In genomic region chr15:78428391-78429138, GRCm38 (mm10) we compare ENCODE assay signal across 8 mouse cellular contexts. TPM values are rescaled to one million over a fixed set of nuclear protein-coding genes. Genes with fewer than 3 reads are reported as not detected.
DNase-seq lines count a peak whose midpoint lies in the region; ATAC-seq lines count a peak whose summit lies in the region.

Gene Kctd17, plus strand, starts transcription at chr15:78428564.

- peak within 1 kb of the TSS; percentile 77 for H3K4me2 ChIP-seq in hindbrain, embryonic 11.5 days (replicated peaks; ENCODE audit: low read depth, low read length)
- peak within 1 kb of the TSS; percentile 88 for H3K4me2 ChIP-seq in lung, embryonic 15.5 days

- H3K27me3 ChIP-seq in hindbrain, embryonic 11.5 days (ENCODE audit: control insufficient read depth, insufficient read depth, low read length), result no peaks in the 10 kb centered on the region
- H3K27me3 ChIP-seq in lung, embryonic 15.5 days, result peaks cover 6% of the 10 kb centered on the region; the same call in 1 of the 2 replicates

- WGBS in hindbrain, embryonic 11.5 days, result under 1% methylated on average over 44 of the region's 52 CpGs
- WGBS in lung, embryonic 15.5 days, result under 1% methylated on average over 45 of the region's 52 CpGs

- H3K4me3 ChIP-seq in hindbrain, embryonic 11.5 days (ENCODE audit: low read depth, low read length), result peak within 1 kb of the TSS; percentile 87
- peak within 1 kb of the TSS; percentile 74 for H3K4me3 ChIP-seq in lung, embryonic 15.5 days

- H3K4me1 ChIP-seq in hindbrain, embryonic 11.5 days (replicated peaks; ENCODE audit: control insufficient read depth, insufficient read depth, low read length), result peaks cover 6% of the 10 kb centered on the region
- H3K4me1 ChIP-seq in lung, embryonic 15.5 days, result peaks cover 27% of the 10 kb centered on the region

- peak; percentile 90 for ATAC-seq in hindbrain, embryonic 11.5 days (ENCODE audit: low FRiP score)
- ATAC-seq in lung, embryonic 15.5 days (ENCODE audit: borderline replicate concordance, extremely low read depth, low FRiP score, low TSS enrichment), result peak; percentile 90

- peak; percentile 86 for DNase-seq in R1 (ENCODE audit: low read depth, low spot score)
- DNase-seq in cerebellum, adult 9-10 months, result peak; percentile 79
- DNase-seq in frontal cortex, postnatal 25 days (ENCODE audit: low spot score in 2 of 2), result peak; percentile 52 to 66
- peak; percentile 87 for DNase-seq in hindbrain, embryonic 11.5 days (ENCODE audit: low spot score)
- DNase-seq in layer of hippocampus, postnatal 10 days (ENCODE audit: low spot score in 2 of 2), result peak; percentile 74 to 82
- DNase-seq in ovary, postnatal 10 days (ENCODE audit: low spot score), result peak; percentile 55
- peak; percentile 74 to 80 for DNase-seq in urinary bladder, postnatal 4 days (ENCODE audit: low spot score in 2 of 2)

- no peaks in the 10 kb centered on the region for H3K36me3 ChIP-seq in hindbrain, embryonic 11.5 days (ENCODE audit: control insufficient read depth, insufficient read depth, low read length)
- H3K36me3 ChIP-seq in lung, embryonic 15.5 days, result no peaks in the 10 kb centered on the region

- H3K9me3 ChIP-seq in hindbrain, embryonic 11.5 days (ENCODE audit: control insufficient read depth, low read length), result no peaks in the 10 kb centered on the region
- no peaks in the 10 kb centered on the region for H3K9me3 ChIP-seq in lung, embryonic 15.5 days

- peak within 1 kb of the TSS; percentile 91 for H3K9ac ChIP-seq in hindbrain, embryonic 11.5 days (ENCODE audit: low read depth, low read length)
- peak within 1 kb of the TSS; percentile 63 for H3K9ac ChIP-seq in lung, embryonic 15.5 days

- peak within 1 kb of the TSS; percentile 43 for H3K27ac ChIP-seq in hindbrain, embryonic 11.5 days (ENCODE audit: low read depth, low read length)
- H3K27ac ChIP-seq in lung, embryonic 15.5 days, result peak within 1 kb of the TSS; percentile 69

RNA-seq across cellular contexts. Expression of gene Kctd17, which starts in this region (rescaled TPM):
- 62.7 and 65.8 TPM in 2 replicates for polyA plus RNA-seq in hindbrain, embryonic 11.5 days (2014; fragmentation: Nextera tagmentation; extraction: Ambion mirVana)
- 100 to 1,000 TPM; 208 to 216 TPM for total RNA-seq in layer of hippocampus, postnatal 10 days (2021)
- polyA plus RNA-seq in lung, embryonic 15.5 days (2015; fragmentation: Nextera tagmentation; extraction: Ambion mirVana), result 46.9 and 49.5 TPM in 2 replicates

Comparison
In these comparisons a context has a peak if more than half of its experiments do, and no peak if none do; other contexts are left out.
1. Peak in every context shown above with its lines: DNase-seq, ATAC-seq, H3K4me3 ChIP-seq and H3K27ac ChIP-seq.